In genomic region chr7:110876965-110877364, GRCm38 (mm10) we compare ENCODE assay signal across 12 mouse cellular contexts. TPM values are rescaled to one million over a fixed set of nuclear protein-coding genes. Genes with fewer than 3 reads are reported as not detected.
A peak's percentile ranks its signal among the peaks of the same experiment; 100 is the strongest.
DNase-seq lines count a peak whose midpoint lies in the region; ATAC-seq lines count a peak whose summit lies in the region.
"Had no signal": no experiment of that assay in that cellular context is flagged by ENCODE, and none has a peak within 500 bp of the region (broad histone marks: within the 10 kb centered on the region; RNA-seq: fewer than 3 reads in every experiment).

No protein-coding gene starts in this region.

- H3K9ac ChIP-seq in lung, embryonic 16.5 days (ENCODE audit: low read length): no peak overlapping the region
- H3K9ac ChIP-seq in forebrain, embryonic 12.5 days: no peak overlapping the region

- H3K27me3 ChIP-seq in lung, embryonic 16.5 days (ENCODE audit: control insufficient read depth, insufficient read depth, low read depth, low read length): no peaks in the 10 kb centered on the region
- H3K27me3 ChIP-seq in forebrain, embryonic 12.5 days: no peaks in the 10 kb centered on the region

- H3K27ac ChIP-seq in lung, embryonic 16.5 days (ENCODE audit: low read length): peak overlapping the region; percentile 72
- H3K27ac ChIP-seq in forebrain, embryonic 12.5 days: no peak overlapping the region
- H3K27ac ChIP-seq: limb, embryonic 10.5 days had no signal

- H3K4me3 ChIP-seq in lung, embryonic 16.5 days (ENCODE audit: low read length): no peak overlapping the region
- no peak overlapping the region for H3K4me3 ChIP-seq in forebrain, embryonic 12.5 days (replicated peaks)
- H3K4me3 ChIP-seq: limb, embryonic 10.5 days had no signal

- DNase-seq in adrenal gland, postnatal 14 days: peak; percentile 51
- DNase-seq in adrenal gland, postnatal 25 days: no peak
- DNase-seq in kidney, postnatal 25 days: peak; percentile 20 to 53
- no peak for DNase-seq in ovary, postnatal 10 days (ENCODE audit: low spot score)
- DNase-seq in urinary bladder, adult 18-20 months (ENCODE audit: low spot score in 2 of 2): no peak
- DNase-seq: cerebellum, adult 8-10 months; thymus, postnatal 14 days had no signal

- no peaks in the 10 kb centered on the region for H3K9me3 ChIP-seq in lung, embryonic 16.5 days (ENCODE audit: control insufficient read depth, low read length)
- H3K9me3 ChIP-seq in forebrain, embryonic 12.5 days: no peaks in the 10 kb centered on the region
- H3K9me3 ChIP-seq: limb, embryonic 10.5 days had no signal

- ATAC-seq in granulocyte monocyte progenitor cell, adult 5-6 weeks (replicated peaks; ENCODE audit: poor library complexity, severe bottlenecking): peak; percentile 57
- ATAC-seq in lung, embryonic 16.5 days (ENCODE audit: low read depth): peak; percentile 94
- ATAC-seq in forebrain, embryonic 12.5 days (ENCODE audit: low FRiP score): no peak

- H3K4me1 ChIP-seq in lung, embryonic 16.5 days (replicated peaks; ENCODE audit: control insufficient read depth, insufficient read depth, low read length): no peaks in the 10 kb centered on the region; the same call in 1 of the 2 replicates
- H3K4me1 ChIP-seq in forebrain, embryonic 12.5 days: no peaks in the 10 kb centered on the region

- H3K4me2 ChIP-seq in lung, embryonic 16.5 days (ENCODE audit: low read depth, low read length): no peak overlapping the region
- no peak overlapping the region for H3K4me2 ChIP-seq in forebrain, embryonic 12.5 days

- WGBS in lung, embryonic 16.5 days: 44% methylated on average over 4 of the region's 4 CpGs
- WGBS in forebrain, embryonic 12.5 days: 87% methylated on average over 4 of the region's 4 CpGs

- H3K36me3 ChIP-seq in lung, embryonic 16.5 days (ENCODE audit: control insufficient read depth, insufficient read depth, low read length): no peaks in the 10 kb centered on the region
- H3K36me3 ChIP-seq in forebrain, embryonic 12.5 days (replicated peaks): no peaks in the 10 kb centered on the region
- H3K36me3 ChIP-seq: limb, embryonic 10.5 days had no signal

RNA-seq across cellular contexts. Expression of gene Lyve1, which starts 13.9 kb away (rescaled TPM):
- total RNA-seq in adrenal gland, postnatal 14 days (2021): 13.2 and 18.8 TPM in 2 replicates
- total RNA-seq in adrenal gland, postnatal 25 days (2021): 3.8 and 5.9 TPM in 2 replicates
- not detected in 2 replicates for total RNA-seq in granulocyte monocyte progenitor cell, adult 5-6 weeks (2014; fragmentation: Nextera tagmentation)
- not detected in 2 replicates for total RNA-seq in granulocyte monocyte progenitor cell, adult 5-6 weeks (2017)
- 67.3 and 72.5 TPM in 2 replicates for polyA plus RNA-seq in lung, embryonic 16.5 days (2015; fragmentation: Nextera tagmentation; extraction: Ambion mirVana)
- 3.0 and 3.3 TPM in 2 replicates for polyA plus RNA-seq in forebrain, embryonic 12.5 days (2016; fragmentation: Nextera tagmentation; extraction: Ambion mirVana)
- total RNA-seq: hematopoietic stem cell, adult 5-6 weeks had no signal

RNA-seq across cellular contexts. Expression of gene Rnf141, which starts 32.7 kb away (rescaled TPM):
- total RNA-seq in adrenal gland, postnatal 14 days (2021): 38.8 and 46.1 TPM in 2 replicates
- total RNA-seq in adrenal gland, postnatal 25 days (2021): 52.9 and 74.3 TPM in 2 replicates
- total RNA-seq in granulocyte monocyte progenitor cell, adult 5-6 weeks (2014; fragmentation: Nextera tagmentation): 19.0 and 33.8 TPM in 2 replicates
- 40.7 and 47.4 TPM in 2 replicates for total RNA-seq in granulocyte monocyte progenitor cell, adult 5-6 weeks (2017)
- 37.5 and 37.7 TPM in 2 replicates for polyA plus RNA-seq in lung, embryonic 16.5 days (2015; fragmentation: Nextera tagmentation; extraction: Ambion mirVana)
- 25.8 and 29.1 TPM in 2 replicates for polyA plus RNA-seq in forebrain, embryonic 12.5 days (2016; fragmentation: Nextera tagmentation; extraction: Ambion mirVana)

Comparison
In these comparisons a context has a peak if more than half of its experiments do, and no peak if none do; other contexts are left out.
1. DNase-seq: peak in adrenal gland, postnatal 14 days (single experiment) and kidney, postnatal 25 days (2 of 2); none in adrenal gland, postnatal 25 days (single experiment), ovary, postnatal 10 days (single experiment) and urinary bladder, adult 18-20 months (0 of 2).